Mouse (Mus musculus): ENCODE measurements around the gene Mad2l2.
A peak's percentile ranks its signal among the peaks of the same experiment; 100 is the strongest.

DNA sequence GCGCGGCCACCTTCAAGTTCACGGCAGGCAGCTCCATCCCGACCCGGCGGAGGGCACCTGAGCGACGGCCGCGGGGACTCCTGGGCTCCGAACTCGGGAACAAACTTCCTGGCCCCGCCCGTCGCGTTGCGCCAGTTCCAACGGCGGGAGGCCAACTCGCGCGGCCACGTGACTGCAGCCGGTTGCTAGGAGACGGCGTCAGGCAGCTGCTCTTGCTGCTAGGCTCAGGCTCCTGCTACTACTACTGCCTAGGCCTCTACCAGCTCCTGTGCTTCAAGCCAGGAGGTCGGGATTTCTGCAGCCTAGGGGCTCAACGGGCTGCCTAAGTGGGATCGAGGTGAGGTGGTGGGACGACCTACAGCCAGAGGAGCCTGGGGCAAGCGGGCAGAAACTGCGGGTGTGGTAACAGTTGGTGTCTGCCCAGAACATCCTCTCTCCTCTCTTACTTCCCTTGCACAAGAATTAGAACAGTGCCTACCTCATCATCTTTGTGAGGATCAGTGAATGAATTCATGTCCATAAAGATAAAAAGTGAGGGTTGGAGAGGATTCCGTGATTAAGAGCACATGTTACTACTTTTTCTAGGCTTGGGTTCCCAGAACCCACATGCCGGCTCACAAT lies 42.2 kb upstream of the Mad2l2 start, which contains the start of gene Agtrap:
- TF ChIP-seq CHD2 (IDR thresholded peaks at IDR 0.05; ENCODE audit: low read depth, low read length) (no peak), ZNF384 (IDR thresholded peaks at IDR 0.05; ENCODE audit: low read depth, low read length) (no peak), HCFC1 (IDR thresholded peaks at IDR 0.05; ENCODE audit: borderline replicate concordance, insufficient read depth, low read length) (peak; percentile 65; the same call in 1 of the 2 replicates), MAFK (IDR thresholded peaks at IDR 0.05; ENCODE audit: insufficient read depth, low read depth, low read length) (no peak)
